Mouse (Mus musculus) left cerebral cortex, postnatal 10 days (tissue): ENCODE data around the gene Sc5d. TPM values are rescaled to one million over a fixed set of nuclear protein-coding genes. Genes with fewer than 3 reads are reported as not detected.

Source experiments
- DNase-seq, 2 experiments: peaks; one replicate each; pipeline ENCODE4 v3.0.0; 2021 to 2022; ENCODE audit warnings: low spot score in 2 of 2, mixed read lengths in 1 of 2; ENCODE audit errors: extremely low spot score in 1 of 2
- intact Hi-C: fragments of 180-260 bp; cut with DNase I; formaldehyde crosslinking; loops from one replicate; pipeline ENCODE4 v1.15.1; 2025
- total RNA-seq, 2 experiments: library from RNA; stranded (reverse); gene quantifications; 2 replicates each; pipeline ENCODE4 v1.2.3; 2021

Gene Sc5d
- total RNA-seq, 2 experiments from 2014 or later = 54.2 to 60.9 TPM

DNA sequence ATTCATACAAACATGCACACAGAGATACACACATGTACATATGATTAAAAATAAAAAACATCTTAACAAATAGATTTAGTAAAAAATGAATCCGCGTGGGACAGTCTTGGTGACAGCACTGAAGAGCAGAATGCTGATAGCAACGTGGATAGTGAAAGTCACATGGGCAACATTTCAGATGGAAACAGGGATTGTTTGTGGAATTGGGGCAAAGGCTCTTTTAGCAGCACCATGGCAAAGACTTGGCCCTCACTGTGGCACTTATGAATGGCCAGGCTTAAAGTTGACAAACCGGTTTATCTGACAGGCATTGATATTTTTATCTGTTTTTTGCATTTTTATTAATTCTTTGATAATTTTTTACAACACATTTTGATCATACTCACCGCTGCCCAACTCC, 4.3 kb upstream of the Sc5d start:
- no peak for DNase-seq
- intact Hi-C loops = no loop called here

- no peak for DNase-seq
- intact Hi-C loops = no loop called here
These were observed 1.3 kb upstream of the Sc5d start for GRCm38 (mm10) chr9:42265309-42265708.

DNA sequence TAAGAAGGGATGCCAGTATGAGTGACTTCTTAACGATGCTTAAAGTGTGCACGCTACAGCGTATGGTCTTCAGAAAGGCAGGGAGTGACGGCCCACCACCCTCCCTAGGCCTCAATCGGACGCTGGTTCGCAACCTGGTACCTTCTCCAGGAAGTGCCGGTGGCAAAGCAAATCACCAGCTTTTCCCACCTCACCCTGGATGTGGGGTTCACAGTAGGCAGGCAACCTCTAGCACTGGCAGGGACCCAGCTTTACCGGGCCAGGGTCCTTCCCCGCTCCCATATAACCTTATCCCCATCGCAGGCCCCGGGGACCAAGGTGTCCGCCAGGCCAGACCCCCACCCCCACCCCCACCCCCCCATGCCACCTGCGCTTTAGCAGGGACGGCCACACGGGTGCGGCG, 346 bp downstream of the Sc5d start:
- DNase-seq = no peak
- intact Hi-C loops = no loop called here

GRCm38 (mm10) chr9:42260481-42260880, 3.6 kb downstream of the Sc5d start:
- intact Hi-C loops = no loop called here
- DNase-seq = no peak

- intact Hi-C loops = no loop called here
- no peak for DNase-seq
These were observed 14.9 kb downstream of the Sc5d start for GRCm38 (mm10) chr9:42249112-42249511.

- intact Hi-C loops = no loop called here
- DNase-seq = no peak
These were observed 17.4 kb downstream of the Sc5d start for GRCm38 (mm10) chr9:42246688-42247087.

- intact Hi-C loops = no loop called here
These were observed 19.9 kb downstream of the Sc5d start for GRCm38 (mm10) chr9:42244173-42244572.

DNA sequence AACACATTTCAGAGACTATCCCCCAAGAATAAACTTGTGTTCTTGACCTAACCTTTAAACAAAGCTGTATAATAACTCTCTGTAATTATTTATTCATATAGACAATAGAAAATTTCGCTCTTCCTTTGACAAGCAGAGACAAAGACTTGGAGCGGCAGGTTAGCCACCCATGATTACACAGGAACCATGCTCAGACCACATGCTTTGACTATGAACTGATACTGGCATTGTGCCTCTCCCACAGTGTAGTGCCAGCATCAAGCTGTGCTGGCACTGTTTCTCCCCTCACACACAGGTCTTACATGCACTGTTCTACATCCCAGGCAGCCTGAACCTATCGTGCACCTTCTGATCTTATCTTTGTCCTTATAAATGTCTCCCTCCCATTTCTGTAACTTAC, 23.0 kb downstream of the Sc5d start:
- DNase-seq = no peak
- intact Hi-C loops = loop anchor here (2.0 kb wide), 1 partner anchor 244 kb away; no protein-coding TSS in a partner anchor

More at GRCm38 (mm10) chr9:42244173-42244572, 19.9 kb downstream of the Sc5d start:
- DNase-seq = no peak

DNA sequence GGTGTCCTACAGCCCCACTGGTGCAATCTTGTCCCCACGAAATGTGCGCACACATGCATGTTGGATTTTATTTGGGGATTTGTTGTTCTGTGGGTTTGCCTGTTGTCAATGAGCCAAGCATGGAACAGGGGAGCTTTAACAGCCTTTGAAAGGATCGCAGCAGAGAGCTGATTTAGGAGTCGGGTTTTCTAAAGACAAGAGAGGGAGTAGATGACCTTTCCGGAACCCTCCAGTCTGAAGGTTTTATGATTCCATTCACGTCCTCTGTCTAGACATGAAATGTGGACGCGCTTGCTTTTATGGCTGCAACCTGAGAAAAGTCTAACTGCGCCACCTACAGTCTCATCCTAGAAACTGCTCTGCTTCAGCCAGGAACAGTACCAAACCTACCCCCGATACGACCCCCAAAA, 23.5 kb downstream of the Sc5d start:
- intact Hi-C loops = loop anchor here (2.0 kb wide), 1 partner anchor 244 kb away; no protein-coding TSS in a partner anchor
- DNase-seq = peak; percentile 55 to 77

- no peak for DNase-seq
- intact Hi-C loops = loop anchor here (5.0 kb wide), 1 partner anchor 117 kb away; the partner anchor contains the start of gene Sorl1
These were observed 25.2 kb downstream of the Sc5d start for GRCm38 (mm10) chr9:42238827-42239226.

GRCm38 (mm10) chr9:42231116-42231515, 32.9 kb downstream of the Sc5d start:
- intact Hi-C loops = no loop called here
- no peak for DNase-seq

DNA sequence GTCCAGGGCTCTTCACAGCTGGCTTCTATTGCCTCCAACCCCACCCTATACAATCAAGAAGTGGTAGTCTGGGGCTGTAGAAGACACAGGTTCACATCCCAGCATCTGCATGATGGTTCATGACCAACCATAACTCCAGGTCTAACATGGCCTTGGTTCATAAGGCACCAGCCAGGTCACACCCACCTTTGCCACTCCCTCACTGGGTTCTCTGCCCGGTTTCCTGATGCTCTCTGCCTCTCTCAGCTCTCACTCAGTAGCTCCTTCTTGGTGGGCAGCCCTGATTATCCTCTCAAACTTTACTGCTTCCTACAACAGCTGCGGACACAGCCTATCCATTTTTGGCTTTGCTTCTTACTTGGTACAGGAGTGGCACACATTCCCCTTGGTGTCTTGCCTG, 33.7 kb downstream of the Sc5d start:
- no peak for DNase-seq
- intact Hi-C loops = no loop called here

GRCm38 (mm10) chr9:42229465-42230110, 34.5 kb downstream of the Sc5d start:
- no peak for DNase-seq
- intact Hi-C loops = no loop called here

DNA sequence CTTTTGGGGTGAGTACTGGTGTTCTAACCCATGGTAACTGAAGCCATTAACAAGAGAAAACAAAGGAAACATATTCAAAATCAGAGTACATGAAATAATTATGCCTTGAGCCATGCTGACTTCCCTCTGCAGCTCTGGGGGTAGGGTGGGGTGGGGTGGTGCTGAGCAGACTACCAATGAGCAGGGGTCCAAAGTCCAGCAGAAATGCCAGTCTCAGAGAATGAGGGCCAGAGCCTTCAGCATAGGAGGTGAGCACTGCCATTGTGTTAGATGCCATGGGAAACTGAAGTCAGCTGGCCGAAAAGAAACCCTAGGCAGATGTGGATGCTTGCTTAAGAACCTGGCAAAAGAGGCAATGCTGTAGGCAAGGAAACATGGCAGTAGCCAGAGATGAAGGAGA, 36.3 kb downstream of the Sc5d start:
- DNase-seq = no peak
- intact Hi-C loops = no loop called here

DNA sequence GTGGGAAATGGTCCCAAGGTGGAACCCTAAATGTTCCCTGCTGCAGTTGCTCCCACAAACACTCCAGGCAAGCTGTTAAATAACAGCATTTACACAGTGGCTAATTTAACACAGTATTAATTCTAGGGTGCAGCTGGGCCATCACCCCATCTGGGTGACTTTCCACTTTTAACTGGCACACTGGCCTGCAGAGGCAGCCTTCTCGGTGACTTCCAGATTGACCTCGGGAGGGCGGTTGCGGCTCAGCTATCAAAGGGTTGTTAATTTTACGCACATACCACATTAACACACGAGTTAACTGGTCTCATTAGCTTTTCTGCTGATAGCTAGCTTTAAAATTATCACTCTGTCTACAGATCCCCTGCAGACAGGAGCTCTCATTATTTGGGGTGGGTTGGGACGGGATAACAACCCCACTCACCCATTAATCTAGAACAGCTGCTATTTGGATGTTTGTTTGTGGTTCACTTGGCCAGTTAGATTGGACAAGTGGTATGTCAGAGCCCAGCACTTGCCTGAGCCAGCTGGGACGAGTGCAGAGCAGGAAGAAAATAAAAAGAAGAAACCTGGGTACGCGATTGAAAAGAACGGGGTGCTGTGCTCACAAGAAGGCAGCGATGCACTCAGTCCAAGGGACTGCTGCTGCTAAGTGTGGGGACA, 44.9 kb downstream of the Sc5d start:
- intact Hi-C loops = no loop called here
- DNase-seq = no peak

GRCm38 (mm10) chr9:42217685-42218084, 46.4 kb downstream of the Sc5d start:
- intact Hi-C loops = no loop called here
- DNase-seq = peak in 1 of 2 experiments; percentile 63

DNA sequence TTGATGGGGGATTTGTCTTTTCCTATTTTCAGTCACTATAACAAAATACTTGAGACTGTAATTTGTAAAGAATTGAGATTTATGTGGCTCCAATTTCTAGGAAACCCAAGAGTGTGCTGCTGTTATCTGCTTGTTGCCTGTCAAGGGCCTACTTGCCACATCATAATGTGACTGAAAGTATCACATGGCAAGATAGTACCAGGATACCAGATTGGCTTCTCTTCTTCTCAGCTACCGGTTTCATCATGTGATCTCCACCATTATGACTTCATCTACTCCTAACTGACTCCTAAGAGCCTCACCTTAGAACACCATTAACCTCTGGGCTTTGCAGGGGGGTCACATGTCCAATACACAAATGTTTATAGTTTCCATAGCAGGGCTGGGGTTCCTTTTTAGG, 49.9 kb downstream of the Sc5d start:
- no peak for DNase-seq
- intact Hi-C loops = no loop called here

GRCm38 (mm10) chr9:42213142-42213541, 50.9 kb downstream of the Sc5d start:
- intact Hi-C loops = no loop called here
- no peak for DNase-seq

- intact Hi-C loops = no loop called here
- no peak for DNase-seq
These were observed 54.4 kb downstream of the Sc5d start for GRCm38 (mm10) chr9:42209666-42210065.

GRCm38 (mm10) chr9:42208463-42208862, 55.6 kb downstream of the Sc5d start:
- intact Hi-C loops = no loop called here
- DNase-seq = peak in 1 of 2 experiments; percentile 62
